Mouse (Mus musculus) liver, adult 2 months (tissue): ENCODE results near the gene Fam161b.

Source experiments
- CTCF ChIP-seq: fragments of 200-500 bp; IDR thresholded peaks from 2 replicates; pipeline ENCODE4 v1.5.1; 2011; ENCODE audit warnings: low read depth, low read length, control low read depth
- POLR2A ChIP-seq: fragments of 200-500 bp; IDR thresholded peaks from 2 replicates; pipeline ENCODE4 v1.6.1; 2011; ENCODE audit warnings: low read length, control low read depth; ENCODE audit not compliant: insufficient read depth; ENCODE audit errors: extremely low read depth

- no peak for TF ChIP-seq CTCF
- TF ChIP-seq POLR2A: no peak
These were observed 12.3 kb upstream of the Fam161b start for GRCm38 (mm10) chr12:84373831-84374481.
